Mouse (Mus musculus): ENCODE measurements at regions not wholly inside any gene's neighbourhood (a gene's known extent, or its start where the extent isn't known, plus 50 kb on each side); places are given as distances from the start of the nearest gene placed in this dataset.

GRCm38 (mm10) chr6:76425120-76425519, 72.5 kb downstream of the Gm9008 start:
- no peak for DNase-seq (ENCODE audit: low read depth, low spot score)

GRCm38 (mm10) chr6:76387462-76388049, 110.0 kb downstream of the Gm9008 start:
- DNase-seq (ENCODE audit: low read depth, low spot score), result no peak

GRCm38 (mm10) chr6:76382323-76382722, 115.3 kb downstream of the Gm9008 start:
- DNase-seq (ENCODE audit: low read depth, low spot score), result no peak

GRCm38 (mm10) chr6:76378674-76379073, 118.9 kb downstream of the Gm9008 start:
- peak; percentile 77 for DNase-seq (ENCODE audit: low read depth, low spot score)

- DNase-seq (ENCODE audit: low read depth, low spot score), result no peak
Measured at GRCm38 (mm10) chr6:76352141-76352540, 145.4 kb downstream of the Gm9008 start.

- no peak for DNase-seq (ENCODE audit: low read depth, low spot score)
Measured at GRCm38 (mm10) chr6:76348445-76348844, 149.1 kb downstream of the Gm9008 start.

- no peak for DNase-seq (ENCODE audit: low read depth, low spot score)
Measured at GRCm38 (mm10) chr6:76330176-76330575, 167.4 kb downstream of the Gm9008 start.
